Mouse (Mus musculus) cortical plate, adult 2 months (tissue): ENCODE results near the gene Sppl2c.

Experiments
- CTCF ChIP-seq: fragments of 200-500 bp; IDR thresholded peaks from 2 replicates; pipeline ENCODE4 v1.5.1; 2011; ENCODE audit warnings: mild to moderate bottlenecking, control low read depth, low read length; ENCODE audit not compliant: insufficient read depth; ENCODE audit errors: extremely low read depth
- POLR2A ChIP-seq: fragments of 200-500 bp; IDR thresholded peaks from 2 replicates; pipeline ENCODE4 v1.6.1; 2011; ENCODE audit warnings: mild to moderate bottlenecking, low read length, control low read depth; ENCODE audit not compliant: insufficient read depth; ENCODE audit errors: extremely low read depth

GRCm38 (mm10) chr11:104221751-104222150, 35.6 kb downstream of the Sppl2c start:
- TF ChIP-seq POLR2A: no peak
- TF ChIP-seq CTCF: no peak
